Mouse (Mus musculus) G1E-ER4 (cell line): Measurements from ENCODE around the gene Cyp2t4. TPM values are rescaled to one million over a fixed set of nuclear protein-coding genes. Genes with fewer than 3 reads are reported as not detected.

Experiments
- GATA1 ChIP-seq: IDR thresholded peaks from one replicate; pipeline ENCODE4 v1.8.0; 2012; ENCODE audit warnings: low read length, inconsistent platforms
- polyA plus RNA-seq: library from polyadenylated mRNA; stranded (reverse); fragments of >175 nt; gene quantifications from 2 replicates; pipeline ENCODE4 v1.2.3, GENCODE M21; 2012

Cyp2t4 gene
- polyA plus RNA-seq, 1 experiment = not detected

DNA sequence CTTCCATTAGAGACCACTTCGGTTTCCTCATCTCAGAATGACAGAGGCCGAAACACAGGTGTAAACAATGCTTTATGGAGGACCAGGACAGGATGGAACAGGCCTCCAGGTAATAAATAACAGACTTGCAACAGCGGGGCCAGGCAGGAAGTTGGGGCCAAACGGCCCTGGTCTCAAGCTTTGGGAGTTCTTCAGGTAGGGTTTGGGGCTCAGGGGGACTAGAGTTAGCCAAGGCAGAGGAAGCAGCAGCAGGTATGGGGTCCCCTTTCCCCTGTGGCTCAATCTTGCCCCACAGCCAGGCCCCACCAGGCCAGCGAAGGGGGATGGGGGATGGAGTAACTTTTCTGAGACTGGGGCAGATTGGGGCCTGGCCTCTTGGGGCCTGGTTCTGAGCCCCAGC is 14.9 kb downstream of the Cyp2t4 start:
- no peak for TF ChIP-seq GATA1

DNA sequence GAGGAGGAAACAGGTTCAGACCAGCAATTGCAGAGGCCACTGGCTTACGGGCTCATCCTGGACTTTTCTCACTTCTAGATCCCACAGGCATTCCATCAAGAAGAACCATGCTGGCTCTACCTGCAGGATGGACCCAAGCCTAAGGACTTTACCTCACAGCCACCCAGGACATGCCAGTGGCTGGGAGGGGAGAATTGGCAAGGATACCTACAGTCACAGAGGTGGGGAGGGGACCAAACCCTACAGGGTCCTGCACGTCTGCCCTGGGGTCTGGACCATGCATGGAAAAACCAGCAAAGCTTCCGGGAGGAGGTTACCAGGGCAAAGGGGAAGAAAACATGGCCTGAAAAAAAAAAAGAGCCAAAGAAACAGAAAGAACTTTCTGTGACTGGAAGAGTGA is 17.5 kb downstream of the Cyp2t4 start:
- TF ChIP-seq GATA1 = no peak

DNA sequence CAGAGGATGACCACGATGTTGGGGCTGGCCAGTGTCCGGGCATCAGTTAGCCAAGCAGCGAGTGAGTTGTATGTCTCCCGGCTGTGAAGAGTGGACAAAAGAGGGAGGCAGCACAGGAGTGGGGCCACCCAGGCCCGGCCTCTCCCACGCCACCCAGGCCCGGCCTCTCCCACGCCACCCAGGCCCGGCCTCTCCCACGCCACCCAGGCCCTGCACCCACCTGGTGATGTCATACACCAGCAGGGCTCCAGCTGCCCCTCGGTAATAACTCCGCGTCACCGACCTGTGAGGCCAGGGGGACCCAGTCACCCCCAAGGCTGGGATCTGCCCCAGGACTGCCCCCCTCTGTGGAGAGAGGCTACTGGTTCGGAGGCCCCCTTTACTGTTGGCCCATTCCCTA is 21.0 kb downstream of the Cyp2t4 start:
- no peak for TF ChIP-seq GATA1

DNA sequence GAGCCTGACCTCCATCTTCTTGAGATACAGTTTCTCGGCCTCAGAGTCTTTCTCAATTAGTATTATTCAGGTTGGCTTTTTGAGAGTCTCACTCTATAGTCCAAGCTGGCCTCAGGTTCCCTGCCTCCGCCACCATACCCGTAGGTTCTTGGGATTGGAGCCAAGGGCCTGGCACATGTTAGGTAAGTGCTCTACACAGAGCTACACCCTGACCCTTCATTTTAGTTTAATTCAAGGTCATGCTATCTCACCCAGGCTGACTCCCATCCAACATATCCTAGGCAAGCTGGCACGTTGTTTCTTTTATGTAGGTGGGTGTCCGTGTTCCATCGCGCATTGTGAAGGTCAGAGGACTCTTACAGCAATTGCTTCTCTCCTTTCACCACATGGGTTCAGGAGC is 21.4 kb downstream of the Cyp2t4 start:
- TF ChIP-seq GATA1 = no peak

DNA sequence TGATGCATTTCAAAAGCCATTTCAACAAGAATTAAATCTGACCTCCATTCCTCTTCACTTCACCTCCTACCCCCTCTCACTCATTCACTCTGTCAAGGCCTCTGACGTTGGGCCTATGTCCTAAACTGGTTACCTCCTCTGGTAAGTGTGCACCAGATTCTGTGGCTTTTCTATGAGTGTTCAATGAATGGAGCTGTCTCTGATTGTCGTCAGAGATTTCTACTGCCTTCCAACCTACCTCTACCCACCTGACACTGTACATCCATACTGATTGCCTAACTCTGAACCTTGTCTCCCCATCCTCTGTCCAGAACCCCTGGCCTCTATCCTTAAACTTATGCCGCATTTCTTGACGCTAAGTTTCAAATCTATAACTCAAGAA is 24.4 kb downstream of the Cyp2t4 start:
- TF ChIP-seq GATA1 = no peak

DNA sequence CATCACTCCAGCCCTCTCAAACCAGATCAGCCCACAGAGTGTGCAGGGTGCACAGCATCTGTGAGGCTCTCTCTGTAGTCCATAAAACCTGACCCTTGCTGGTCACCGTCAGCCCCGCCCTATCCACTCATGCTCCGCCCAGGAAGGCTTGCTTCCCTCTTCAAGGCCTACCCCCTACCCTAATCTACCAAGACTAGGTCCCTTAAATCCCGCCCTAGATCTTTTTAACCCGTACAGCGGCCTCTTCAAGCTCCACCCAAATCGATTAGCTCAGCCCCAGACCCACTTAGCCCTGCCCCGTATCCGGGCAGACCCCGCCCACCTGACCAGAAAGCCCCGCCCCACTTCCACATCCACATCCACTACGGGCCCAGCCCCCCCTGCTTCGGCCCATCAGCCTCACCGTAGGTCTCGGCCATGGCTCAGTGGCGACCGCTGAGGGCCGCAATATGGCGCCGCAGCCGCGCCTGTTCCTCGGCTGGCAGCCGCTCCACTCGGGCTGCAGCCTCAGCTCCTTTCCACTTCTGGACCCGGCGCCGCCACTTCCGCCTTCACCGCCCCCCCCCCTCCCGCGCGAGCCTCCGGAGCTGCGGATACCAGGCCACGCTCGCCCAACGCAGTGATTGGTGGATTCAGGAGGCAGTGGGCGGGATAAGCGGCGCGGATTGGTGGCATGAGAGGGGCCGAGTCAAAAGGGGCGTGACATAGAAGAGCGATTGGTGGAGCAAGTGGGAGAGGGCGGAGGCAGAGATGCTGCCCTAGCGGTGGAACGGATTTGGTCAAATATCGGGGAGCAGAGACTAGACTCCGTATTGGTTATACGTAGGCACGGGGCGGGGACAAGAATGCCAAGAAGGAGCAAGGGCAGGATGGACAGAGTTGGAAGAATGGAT is 25.1 kb downstream of the Cyp2t4 start, which contains the start of gene Rab4b:
Gene Rab4b, minus strand, starts transcription at position 573 of the 893 bp plus-strand sequence.
- TF ChIP-seq GATA1 = no peak

DNA sequence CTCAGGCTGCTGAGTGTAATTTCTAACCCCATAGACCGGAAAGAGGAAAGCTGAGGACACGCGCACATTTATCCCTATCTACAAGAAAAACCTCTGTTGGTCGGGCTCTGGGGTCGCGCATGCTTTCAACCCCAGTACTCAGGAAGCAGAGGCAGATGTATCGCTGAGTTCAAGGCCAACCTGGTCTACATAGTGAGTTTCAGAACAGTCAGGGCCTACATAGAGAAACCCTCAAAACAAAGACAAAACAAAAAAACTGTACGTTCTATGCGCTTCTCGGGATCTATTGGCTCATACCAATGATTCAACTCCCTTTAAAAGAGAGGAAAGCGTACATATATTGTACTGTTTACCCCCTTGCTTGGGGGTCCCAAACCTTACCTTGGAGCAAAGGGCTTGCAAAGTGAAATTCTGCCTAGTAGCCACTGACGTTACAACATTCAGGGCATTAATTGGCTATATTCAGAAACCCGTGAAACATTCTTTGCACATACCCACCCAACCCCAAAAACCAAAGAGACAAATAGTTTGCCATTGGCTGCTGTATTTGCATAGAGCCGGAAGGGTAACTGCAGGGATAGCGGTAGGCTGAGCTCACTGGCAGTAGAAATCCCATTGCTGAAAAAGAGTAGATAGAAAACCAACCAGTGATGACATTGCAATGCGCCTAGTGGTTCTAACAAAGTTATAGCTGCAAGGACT is 25.9 kb downstream of the Cyp2t4 start:
- TF ChIP-seq GATA1 = no peak

DNA sequence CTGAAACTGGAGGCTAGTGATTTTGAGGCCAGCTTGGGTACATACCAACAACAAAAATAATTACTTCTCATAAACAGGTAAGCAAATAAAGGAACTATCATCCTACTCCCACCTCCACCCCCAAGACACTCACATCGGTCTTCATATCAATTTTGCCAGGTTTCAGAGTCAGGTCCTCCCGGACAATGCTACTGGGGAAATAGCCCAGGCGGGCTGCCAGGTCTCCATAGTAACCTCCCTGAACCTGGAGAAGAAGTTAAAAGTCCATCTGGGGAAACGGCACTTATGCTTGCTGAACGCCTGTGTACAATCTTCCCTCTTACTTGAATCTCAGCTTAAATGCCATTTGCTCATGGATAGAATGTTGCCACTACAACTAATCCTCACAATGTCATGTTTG is 26.5 kb downstream of the Cyp2t4 start:
- TF ChIP-seq GATA1 = no peak

DNA sequence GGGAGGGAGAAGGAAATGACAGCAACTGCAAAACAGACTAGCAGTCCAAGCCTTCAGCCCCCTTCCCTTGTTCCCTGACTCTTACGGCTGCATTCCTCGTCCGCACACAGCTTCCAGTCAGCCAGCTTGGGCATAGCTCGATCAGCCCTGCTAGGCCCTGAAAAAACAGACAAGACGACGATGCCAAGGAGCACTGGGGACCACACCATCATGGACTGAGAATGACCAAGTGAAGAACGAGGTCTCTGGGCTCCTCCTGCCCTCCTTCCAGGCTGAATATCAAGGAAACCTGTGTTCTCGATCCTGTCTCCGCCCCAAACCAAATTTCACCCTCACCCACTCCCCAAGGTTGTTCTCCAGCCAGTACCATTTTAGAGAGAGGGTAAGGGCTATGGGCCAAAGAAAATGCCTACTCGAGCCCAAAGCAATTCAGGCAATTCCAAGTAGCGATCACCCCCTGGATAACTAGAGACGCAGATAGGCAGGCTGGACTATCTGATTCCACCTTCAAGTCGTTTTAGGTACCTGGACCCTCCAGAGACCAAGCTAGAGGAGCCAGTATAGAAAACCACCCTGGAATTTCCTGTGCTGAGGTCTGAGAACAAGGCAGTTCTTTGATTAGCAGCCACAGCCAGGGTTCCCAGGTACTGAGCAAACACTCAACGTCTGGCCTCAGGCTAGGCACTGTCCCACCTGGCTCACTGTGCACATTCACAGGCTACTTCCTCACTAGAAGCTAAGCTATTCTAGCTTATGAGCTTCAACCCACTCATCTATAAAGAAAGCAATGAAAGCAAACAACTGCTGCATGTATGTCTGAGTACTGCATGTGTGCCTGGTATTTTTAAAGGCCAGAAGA is 27.6 kb downstream of the Cyp2t4 start, which contains the start of the genes Gm21983 and Mia:
Gene Gm21983, minus strand, starts transcription at position 250 of the 859 bp plus-strand sequence.
Gene Mia, minus strand, starts transcription at position 321 of the 859 bp plus-strand sequence.
- no peak for TF ChIP-seq GATA1

DNA sequence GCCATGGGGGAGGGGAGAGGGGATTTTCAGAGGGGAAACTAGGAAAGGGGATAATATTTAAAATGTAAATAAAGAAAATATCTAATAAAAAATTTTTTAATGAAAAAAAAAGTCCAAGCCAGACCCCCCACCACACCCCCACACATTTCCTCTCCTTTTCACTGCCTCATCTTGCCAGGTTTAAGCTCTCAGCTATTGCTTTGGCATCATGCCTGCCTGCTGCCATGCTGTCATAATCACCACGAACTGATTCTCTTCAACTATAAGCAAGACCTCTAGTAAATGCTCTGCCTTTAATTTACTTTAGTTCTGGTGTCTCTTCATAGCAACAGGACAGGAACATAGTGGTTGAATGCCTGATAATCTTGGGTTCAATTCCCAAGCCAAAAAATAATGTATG is 29.0 kb downstream of the Cyp2t4 start:
- no peak for TF ChIP-seq GATA1

DNA sequence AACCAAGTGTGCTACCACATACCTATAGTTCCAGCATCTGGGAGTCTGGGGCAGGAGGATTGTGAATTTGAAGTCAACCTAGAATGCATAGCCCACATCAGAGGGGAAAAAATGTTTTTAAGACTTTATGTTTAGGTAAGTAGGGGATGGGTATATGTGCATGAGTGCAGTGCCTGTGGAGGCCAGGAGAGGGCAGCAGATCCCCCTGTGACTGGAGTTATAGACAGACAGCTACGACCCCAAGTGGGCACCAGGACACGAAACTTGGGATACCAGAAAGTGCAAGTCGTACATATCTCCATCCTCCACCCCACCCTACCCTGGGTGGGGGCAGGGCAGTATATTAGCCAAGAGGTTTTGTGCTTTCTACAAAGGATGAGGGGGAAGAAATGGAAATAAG is 31.4 kb downstream of the Cyp2t4 start:
- TF ChIP-seq GATA1 = no peak

DNA sequence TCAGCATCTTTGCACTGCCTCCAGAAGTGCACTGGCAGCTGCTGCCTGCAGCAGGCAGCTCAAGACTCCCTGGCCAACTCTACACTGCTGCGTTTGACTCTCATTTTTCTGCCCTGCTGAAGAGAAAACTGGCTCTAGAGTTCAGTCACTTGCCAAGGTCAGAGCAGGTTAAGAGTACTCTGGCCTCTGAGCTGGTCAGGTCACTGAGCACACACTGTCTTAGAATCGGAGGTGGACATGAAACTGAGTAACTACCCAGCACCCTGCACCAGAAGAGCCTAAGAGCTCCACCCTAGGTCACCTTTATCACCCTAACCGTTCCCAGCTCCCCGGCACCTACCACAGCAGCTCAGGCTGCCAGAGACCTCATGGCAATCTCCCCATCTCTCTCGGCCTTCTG is 32.5 kb downstream of the Cyp2t4 start:
- TF ChIP-seq GATA1 = no peak

DNA sequence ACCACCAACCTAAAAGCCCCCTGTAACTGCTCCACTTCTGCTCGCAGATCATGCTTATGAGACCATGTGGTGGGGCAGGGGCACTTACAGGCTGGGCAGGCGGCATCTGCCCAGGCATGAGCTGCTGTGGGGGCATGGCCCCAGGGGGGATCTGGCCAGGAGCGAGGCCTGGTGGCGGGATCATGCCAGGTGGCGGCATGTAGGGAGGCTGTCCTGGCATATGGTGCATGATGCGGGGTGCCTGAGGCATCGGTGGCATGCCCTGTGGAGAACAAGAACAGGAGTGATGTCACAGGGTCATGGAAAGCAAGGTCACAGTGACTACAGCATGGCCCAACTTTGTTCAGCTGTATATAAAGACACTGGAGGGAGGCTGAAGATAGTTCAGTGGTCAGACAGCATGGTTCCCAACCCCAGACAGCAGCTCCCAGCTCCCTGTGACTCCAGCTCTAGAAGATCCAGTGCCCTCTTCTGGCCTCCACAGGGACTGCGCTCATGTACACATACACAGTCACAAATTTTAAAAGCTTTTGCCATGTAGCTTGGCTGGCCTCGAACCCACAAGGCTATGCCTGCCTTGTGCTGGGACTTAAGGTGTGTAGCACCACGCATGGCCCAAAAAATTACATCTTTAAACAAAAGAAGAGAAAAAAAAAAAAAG is 35.9 kb downstream of the Cyp2t4 start:
- no peak for TF ChIP-seq GATA1

DNA sequence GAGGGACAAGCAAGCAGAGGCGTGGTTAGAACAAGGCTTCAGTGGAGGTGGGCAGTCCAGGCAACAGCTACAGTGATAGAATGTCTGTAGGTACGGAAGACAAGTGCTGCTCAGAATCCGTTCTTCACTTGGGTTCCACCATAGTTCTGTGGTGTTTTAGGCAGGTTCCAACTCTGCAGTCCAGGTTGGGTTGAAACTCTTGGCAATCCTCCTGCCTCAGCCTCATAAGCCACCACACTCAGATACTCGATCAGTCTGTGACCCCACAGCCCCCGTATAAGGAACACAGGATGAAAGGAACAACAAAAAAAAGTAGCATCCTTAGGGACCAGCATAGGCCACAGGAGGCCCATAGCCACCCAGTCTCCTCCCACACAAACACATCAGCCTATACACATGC is 38.9 kb downstream of the Cyp2t4 start:
- no peak for TF ChIP-seq GATA1

DNA sequence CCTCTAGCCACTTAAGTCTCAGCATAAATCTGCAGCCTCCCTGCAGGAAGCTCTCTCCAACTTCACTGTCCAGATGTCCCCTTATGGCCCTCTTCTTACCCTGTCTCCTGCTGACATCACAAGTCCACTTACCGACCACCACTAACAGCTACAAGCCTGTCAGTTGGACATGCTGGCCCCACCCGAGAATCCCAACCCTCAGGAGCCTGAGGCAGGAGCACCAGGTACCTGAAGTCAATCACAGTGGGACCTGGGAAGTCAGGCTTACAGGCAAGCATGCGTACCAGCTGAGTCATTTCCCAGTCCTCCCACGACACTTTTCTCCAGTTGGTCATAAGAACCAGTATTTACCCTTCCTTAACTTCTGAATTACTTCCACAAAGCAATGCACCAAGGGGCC is 40.2 kb downstream of the Cyp2t4 start:
- TF ChIP-seq GATA1 = no peak
